Mouse (Mus musculus) cerebral cortex, adult 2 months (tissue): ENCODE measurements around the gene Sirt3.

Experiments used
- WGBS: fragments of 180-500 bp; shearing (Covaris S2); methylation state at CpG from one replicate; pipeline ENCODE4 v1.1.7; 2018; 5-methylcytosine and 5-hydroxymethylcytosine counted together

The Sirt3 gene

GRCm38 (mm10) chr7:140881696-140882468 lies at the start of gene Sirt3, which contains the start of gene Psmd13:
Sirt3 (minus strand) TSS chr7:140882309.
Psmd13 (plus strand) TSS chr7:140881968.
- under 1% methylated on average over 59 of the region's 59 CpGs for WGBS

DNA sequence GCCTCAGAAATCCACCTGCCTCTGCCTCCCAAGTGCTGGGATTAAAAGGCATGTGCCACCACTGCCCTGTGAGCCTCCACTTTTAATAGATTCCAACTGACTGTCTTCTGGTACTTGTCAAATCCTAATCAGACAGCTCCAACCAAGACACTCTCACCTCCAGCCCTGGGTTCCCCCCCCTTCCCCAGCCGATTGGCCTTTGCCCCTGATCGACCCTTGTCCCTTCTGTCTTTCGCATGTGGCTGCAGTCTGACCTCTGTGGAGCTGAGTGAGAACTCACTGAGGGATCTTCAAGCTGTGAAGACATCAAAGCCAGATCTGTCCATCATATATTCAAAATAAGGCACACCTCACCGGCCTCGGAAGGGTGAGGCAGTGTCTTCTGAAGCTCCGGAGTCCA lies 45.1 kb upstream of the Sirt3 start:
- 92% methylated on average over 6 of the region's 6 CpGs for WGBS

DNA sequence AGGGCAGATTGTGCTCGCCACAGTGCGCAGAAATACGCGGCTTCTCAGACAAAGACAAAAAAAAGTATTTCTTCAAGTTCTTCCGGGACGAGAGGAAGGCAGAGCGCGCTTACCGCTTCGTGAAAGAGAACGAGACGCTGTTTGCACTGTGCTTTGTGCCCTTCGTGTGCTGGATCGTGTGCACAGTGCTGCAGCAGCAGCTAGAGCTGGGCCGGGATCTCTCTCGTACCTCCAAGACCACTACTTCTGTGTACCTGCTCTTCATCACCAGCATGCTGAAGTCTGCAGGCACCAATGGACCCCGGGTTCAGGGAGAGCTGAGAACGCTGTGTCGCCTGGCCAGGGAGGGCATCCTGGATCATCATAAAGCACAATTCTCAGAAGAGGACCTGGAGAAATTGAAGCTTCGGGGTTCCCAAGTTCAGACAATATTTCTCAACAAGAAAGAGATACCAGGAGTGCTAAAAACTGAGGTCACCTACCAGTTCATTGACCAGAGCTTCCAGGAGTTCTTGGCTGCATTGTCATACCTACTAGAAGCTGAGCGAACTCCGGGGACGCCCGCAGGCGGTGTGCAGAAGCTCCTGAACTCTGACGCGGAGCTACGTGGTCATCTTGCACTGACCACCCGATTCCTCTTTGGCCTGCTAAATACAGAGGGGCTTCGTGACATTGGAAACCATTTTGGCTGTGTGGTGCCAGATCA lies 41.1 kb upstream of the Sirt3 start:
- WGBS, result 19% methylated on average over 30 of the region's 30 CpGs

DNA sequence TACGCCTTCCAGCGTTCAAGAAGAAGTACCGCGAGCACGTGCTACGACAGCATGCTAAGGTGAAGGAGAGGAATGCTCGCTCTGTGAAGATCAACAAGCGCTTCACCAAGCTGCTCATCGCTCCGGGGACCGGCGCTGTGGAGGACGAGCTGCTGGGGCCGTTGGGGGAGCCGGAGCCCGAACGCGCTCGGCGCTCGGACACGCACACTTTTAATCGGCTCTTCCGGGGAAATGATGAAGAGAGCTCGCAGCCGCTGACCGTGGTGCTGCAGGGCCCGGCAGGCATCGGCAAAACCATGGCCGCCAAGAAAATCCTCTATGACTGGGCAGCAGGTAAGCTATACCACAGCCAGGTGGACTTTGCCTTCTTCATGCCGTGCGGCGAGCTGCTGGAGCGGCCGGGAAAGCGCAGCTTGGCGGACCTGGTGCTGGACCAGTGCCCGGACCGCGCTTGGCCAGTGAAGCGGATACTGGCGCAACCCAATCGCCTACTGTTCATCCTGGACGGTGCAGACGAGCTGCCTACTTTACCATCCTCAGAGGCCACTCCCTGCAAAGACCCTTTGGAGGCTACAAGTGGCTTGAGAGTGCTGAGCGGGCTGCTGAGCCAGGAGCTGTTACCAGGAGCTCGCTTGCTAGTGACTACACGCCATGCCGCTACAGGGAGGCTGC lies 40.4 kb upstream of the Sirt3 start:
- under 1% methylated on average over 49 of the region's 49 CpGs for WGBS

- WGBS, result 53% methylated on average over 22 of the region's 22 CpGs
These were observed 39.3 kb upstream of the Sirt3 start for GRCm38 (mm10) chr7:140921225-140921975.

DNA sequence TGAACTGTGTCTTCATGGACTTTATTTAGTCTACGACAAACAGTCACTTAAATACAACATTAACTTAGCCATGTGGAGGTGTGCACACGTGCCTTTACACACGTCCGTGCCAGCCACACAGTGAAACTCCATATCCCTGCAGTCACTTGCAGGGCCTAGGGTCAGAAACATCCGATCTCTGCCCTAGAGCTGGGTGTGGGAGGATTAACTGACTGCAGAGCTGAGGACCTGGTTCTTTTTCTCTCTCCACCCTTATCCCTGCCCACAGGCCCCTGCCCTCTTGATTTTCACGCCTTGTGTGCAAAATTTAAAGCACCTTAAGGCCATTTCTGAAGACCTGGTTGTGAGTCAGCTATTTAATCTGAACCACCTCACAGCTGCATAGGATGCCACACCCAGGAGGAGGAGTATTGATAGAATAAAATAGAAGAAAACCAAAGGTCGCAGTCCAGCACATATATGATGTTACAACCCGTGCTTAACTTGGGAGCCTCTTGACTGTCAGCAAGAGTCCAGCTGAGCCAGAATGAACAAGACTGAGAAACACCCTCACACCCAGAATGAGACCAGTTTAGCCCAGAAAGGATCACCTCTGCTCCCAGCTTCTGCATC lies 38.4 kb upstream of the Sirt3 start, which contains the start of gene Nlrp6:
Nlrp6 (plus strand) TSS at position 485 of the 612 bp plus-strand sequence.
- WGBS, result 89% methylated on average over 8 of the region's 8 CpGs

- WGBS, result 80% methylated on average over 4 of the region's 4 CpGs
These were observed 37.8 kb upstream of the Sirt3 start for GRCm38 (mm10) chr7:140919911-140920310.

DNA sequence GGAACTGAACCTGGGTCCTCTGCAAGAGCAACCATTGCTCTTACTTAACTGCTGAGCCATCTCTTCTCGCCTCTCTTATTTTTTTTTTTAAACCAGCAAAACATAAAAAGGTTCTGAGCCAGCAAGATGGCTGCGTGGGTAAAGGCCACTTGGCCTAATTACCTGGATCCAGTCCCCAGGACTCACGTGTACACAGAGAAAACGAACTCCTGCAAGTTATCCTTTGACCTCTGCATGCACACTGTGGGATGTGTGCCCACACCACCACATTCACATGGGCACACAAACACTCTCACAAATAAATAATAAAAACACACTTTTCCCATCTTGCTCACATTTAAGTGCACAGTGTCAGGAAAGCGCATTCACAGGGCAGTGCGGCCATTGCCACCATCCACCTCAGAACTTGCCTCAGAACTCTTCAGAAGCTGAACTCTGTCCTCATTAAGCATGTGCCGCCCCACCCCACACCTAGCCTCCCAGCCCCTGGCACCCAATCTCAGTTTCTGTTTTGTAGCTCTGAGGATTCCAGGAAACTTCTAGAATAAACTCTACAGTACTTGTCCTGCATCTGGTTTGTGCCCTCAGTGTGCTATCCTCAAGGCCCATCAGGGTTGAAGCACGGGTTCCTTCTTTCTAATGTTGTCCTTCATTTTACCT lies 32.1 kb upstream of the Sirt3 start:
- 89% methylated on average over 8 of the region's 8 CpGs for WGBS

DNA sequence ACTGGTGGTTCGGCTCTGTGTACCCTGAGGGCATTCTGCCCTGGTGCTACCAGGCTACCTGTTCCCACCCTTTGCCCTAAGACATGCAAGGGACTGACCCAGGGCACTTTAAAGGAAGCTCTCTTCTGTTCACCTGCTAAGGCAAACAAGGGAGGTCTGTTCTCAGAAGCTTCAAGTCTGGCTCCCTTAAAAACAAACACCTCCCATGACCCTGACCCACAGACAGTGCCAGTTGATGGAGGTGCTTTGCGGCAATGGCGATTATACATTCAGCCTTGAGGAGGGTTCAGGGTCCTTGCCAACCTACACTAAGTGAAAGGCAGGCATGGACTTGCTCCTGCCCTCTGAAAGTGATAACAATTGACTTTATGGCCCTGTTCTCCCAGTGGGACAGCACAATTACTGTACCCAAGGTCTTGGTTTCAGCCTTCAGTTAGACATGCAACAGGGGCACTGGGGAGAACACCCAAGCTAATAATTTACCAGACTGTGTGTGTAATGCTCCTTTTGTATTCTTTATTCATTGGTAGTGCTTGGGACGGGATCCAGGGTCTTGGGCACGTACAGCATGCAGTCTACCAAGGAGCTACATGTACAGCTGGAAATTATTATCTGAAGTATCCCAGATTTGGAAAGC lies 30.9 kb upstream of the Sirt3 start:
- 79% methylated on average over 5 of the region's 5 CpGs for WGBS

- WGBS, result 30% methylated on average over 3 of the region's 3 CpGs
These were observed 30.2 kb upstream of the Sirt3 start for GRCm38 (mm10) chr7:140912293-140912692.

DNA sequence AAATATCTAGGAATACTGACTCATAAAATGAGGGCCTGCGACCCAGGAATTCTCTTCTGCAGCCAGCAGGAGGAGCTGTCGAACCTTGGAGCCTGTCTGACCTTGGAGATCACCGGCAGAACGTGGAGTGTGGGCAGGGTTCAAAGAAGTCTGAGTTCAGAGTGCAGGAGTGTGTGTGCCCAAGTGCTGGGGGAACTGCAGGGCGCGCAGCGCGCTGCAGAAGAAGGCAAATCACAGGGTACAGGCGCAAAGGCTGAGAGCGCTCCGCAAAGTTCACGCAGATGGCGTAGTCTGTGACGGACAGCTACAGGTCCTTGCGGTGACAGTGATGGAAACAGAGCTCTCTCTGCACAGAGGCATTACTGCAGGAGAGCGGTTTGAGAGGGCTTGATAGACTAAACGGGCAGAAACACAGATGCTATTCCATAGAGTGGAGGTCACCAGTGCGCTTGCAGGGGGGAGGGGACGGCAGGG lies 26.6 kb upstream of the Sirt3 start:
- 2% methylated on average over 19 of the region's 19 CpGs for WGBS

DNA sequence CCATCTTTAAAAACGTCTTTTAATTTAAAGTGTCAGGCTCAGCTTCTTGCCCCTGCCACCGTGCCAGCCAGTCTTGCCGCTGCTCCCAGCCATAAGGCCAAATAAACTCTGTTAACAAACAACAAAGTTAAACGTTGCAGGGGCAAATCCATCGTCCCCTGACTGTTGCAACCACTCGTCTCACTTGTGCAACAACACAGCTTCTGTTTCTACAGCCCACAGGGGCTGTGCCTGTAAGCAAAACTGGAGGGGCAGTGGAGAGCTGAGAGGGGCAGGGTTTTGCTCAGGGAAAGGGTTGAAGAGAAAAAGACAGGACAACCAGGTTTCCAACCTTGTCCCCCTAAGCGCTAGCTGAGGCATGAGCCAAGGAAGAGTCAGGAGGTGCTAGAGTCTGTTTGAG lies 26.1 kb upstream of the Sirt3 start:
- 68% methylated on average over 7 of the region's 7 CpGs for WGBS

DNA sequence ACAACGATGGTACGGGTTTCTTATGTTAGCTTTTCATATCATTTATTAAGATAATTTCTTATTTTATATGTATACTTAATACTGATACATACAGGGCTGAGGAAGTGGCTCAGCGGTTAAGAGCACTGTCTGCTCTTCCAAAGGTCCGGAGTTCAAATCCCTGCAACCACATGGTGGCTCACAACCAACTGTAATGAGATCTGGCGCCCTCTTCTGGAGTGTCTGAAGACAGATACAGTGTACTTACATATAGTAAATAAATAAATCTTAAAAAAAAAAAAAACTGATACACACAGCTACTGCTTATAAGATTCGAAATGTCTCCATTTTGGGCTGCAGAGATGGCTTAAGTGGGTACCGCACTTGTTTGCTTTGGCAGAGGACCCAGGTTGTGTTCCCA lies 25.6 kb upstream of the Sirt3 start:
- WGBS, result 88% methylated on average over 7 of the region's 7 CpGs

DNA sequence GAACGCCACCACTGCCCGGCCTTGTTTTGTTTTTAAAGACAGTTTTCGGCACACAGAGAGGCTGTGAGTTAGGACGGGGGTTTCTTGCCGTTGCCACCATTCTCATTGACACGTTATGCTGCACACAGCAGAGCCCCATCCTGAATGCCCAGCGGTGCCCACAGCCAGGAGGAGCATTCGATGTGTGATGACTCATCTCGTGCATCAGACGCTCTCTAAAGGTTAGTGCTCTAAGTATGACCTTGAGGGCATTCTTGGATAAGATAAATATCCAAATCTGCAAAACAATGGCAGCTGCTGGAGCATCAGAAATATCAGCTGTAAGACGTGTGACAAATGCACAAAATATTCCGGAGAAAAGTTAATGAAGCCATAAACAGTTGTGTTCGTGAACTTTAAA lies 25.0 kb upstream of the Sirt3 start:
- 78% methylated on average over 13 of the region's 13 CpGs for WGBS

GRCm38 (mm10) chr7:140905642-140906081 lies 23.6 kb upstream of the Sirt3 start:
- 94% methylated on average over 2 of the region's 2 CpGs for WGBS

DNA sequence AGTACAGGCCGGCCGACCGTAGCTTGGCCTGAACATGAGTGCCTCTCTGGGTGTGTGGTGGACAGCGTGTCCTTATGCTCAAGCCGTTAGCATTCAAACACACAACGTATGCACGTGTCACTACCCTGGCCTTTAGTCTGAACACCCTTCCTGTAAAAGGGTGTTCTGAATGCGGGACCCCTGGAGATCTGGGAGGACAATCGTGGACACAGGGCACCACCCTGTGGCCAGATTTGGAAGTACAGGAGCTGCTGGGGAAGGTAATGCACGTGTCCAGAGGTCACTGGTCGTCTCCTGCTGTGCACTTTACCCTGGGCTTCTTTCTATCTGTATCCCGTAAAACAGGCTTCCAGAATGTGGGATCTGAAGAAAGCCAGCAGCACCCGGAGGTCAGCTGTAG lies 21.1 kb upstream of the Sirt3 start:
- WGBS, result 33% methylated on average over 13 of the region's 13 CpGs

GRCm38 (mm10) chr7:140902036-140902875 lies 20.1 kb upstream of the Sirt3 start:
- 77% methylated on average over 15 of the region's 15 CpGs for WGBS

DNA sequence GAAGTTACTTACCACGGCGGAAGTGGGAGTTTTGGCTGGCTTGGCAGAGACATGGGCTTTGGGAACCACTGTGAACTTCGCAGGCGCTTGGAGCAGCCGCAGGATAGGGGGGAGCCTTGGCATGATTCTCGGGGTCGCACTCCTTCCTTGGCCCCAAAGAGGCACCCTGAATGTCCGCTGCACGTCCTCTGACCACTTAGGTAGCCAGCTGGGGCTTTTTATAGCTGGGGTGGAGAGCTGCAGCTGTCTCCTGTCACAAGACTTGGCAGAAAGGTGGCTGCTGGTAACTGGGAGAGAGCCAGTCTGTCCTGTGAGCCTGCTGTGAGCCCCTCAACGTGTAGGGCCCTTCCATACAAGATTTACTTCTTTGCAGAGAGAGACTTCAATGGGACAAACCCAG lies 18.1 kb upstream of the Sirt3 start, which contains the start of gene Cox8b:
Cox8b (minus strand) TSS at position 227 of the 400 bp plus-strand sequence.
- 57% methylated on average over 10 of the region's 10 CpGs for WGBS

DNA sequence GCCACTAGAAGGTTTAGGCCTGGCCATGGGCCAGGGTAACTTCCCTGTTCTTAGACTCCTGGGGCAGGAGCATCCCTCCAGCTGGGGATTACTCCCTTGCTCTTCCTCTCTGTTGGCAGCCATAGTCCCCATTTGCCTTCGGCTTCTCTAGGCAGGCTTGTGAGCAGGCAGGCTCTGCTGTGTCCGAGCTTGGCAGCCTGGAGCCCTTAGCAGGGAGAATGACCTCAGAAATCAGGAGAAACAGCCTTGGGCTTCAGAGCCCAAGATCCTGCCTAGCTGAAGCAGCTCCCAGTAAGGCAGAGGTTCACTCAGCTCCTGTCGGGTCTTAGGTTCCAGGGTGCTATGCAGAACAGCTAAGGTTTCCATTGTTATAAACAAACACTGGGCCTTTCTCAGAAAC lies 17.0 kb upstream of the Sirt3 start:
- WGBS, result 68% methylated on average over 3 of the region's 3 CpGs
